Mouse (Mus musculus) midbrain, embryonic 12.5 days (tissue): ENCODE results near the gene Malrd1. TPM values are rescaled to one million over a fixed set of nuclear protein-coding genes. Genes with fewer than 3 reads are reported as not detected.

Experiments used
- ATAC-seq: fragments of 200-750 bp; cut with Nextera tagmentation; 2 replicates; pipeline ENCODE4 v1.8.0; 2017; ENCODE audit warnings: low read depth, moderate TSS enrichment, moderate library complexity; ENCODE audit not compliant: low FRiP score
- H3K27ac ChIP-seq: fragments of 300-500 bp; sonication (generic); replicated peaks from 2 replicates; pipeline ENCODE4 v1.5.1; 2016; ENCODE audit warnings: mild to moderate bottlenecking
- H3K27me3 ChIP-seq: fragments of 300-500 bp; sonication (generic); 2 replicates; pipeline ENCODE4 v1.6.1; 2016; ENCODE audit warnings: mild to moderate bottlenecking
- H3K36me3 ChIP-seq: fragments of 300-500 bp; sonication (generic); 2 replicates; pipeline ENCODE4 v1.6.1; 2016
- H3K4me1 ChIP-seq: fragments of 300-500 bp; sonication (generic); 2 replicates; pipeline ENCODE4 v1.6.1; 2016
- H3K4me2 ChIP-seq: fragments of 300-500 bp; sonication (generic); replicated peaks from 2 replicates; pipeline ENCODE4 v1.6.1; 2016; ENCODE audit warnings: mild to moderate bottlenecking, moderate library complexity
- H3K4me3 ChIP-seq: fragments of 300-500 bp; sonication (generic); 2 replicates; pipeline ENCODE4 v1.5.1; 2016; ENCODE audit warnings: mild to moderate bottlenecking
- H3K9ac ChIP-seq: fragments of 300-500 bp; sonication (generic); replicated peaks from 2 replicates; pipeline ENCODE4 v1.6.1; 2016; ENCODE audit warnings: mild to moderate bottlenecking, moderate library complexity
- H3K9me3 ChIP-seq: fragments of 300-500 bp; sonication (generic); 2 replicates; pipeline ENCODE4 v1.6.1; 2016; ENCODE audit warnings: mild to moderate bottlenecking
- WGBS: fragments of 180-500 bp; shearing (Covaris S2); methylation state at CpG from one replicate; pipeline ENCODE4 v1.1.7; 2016; 5-methylcytosine and 5-hydroxymethylcytosine counted together
- polyA plus RNA-seq: library from polyadenylated mRNA; unstranded; fragments of >200 nt; fragmentation: Nextera tagmentation; extraction: Ambion mirVana; gene quantifications from 2 replicates; pipeline ENCODE4 v1.2.1, GENCODE M21; 2016

Gene Malrd1
- 0.04 and 0.08 TPM in 2 replicates for polyA plus RNA-seq

- Histone ChIP-seq H3K36me3 (no peaks in the 10 kb centered on the region), H3K9ac (no peak within 1 kb of the TSS), H3K4me1 (no peaks in the 10 kb centered on the region), H3K4me3 (no peak within 1 kb of the TSS), H3K9me3 (0 out of 2 replicates have a peak, but pooled peaks cover 10% of the 10 kb centered on the region), H3K27ac (no peak within 1 kb of the TSS), H3K27me3 (no peaks in the 10 kb centered on the region), H3K4me2 (no peak within 1 kb of the TSS)
- 88% methylated on average over 2 of the region's 2 CpGs for WGBS
- no peak for ATAC-seq
Observed at GRCm38 (mm10) chr2:15526241-15526924, at the start of gene Malrd1. TSS of gene Malrd1 (plus strand) at chr2:15526479.

- ATAC-seq: no peak
Observed at GRCm38 (mm10) chr2:15538643-15539042, 12.4 kb downstream of the Malrd1 start.

GRCm38 (mm10) chr2:15613327-15613948 is 87.2 kb downstream of the Malrd1 start:
- no peaks in the 10 kb centered on the region for H3K9me3 ChIP-seq
- ATAC-seq: no peak

More at GRCm38 (mm10) chr2:15538643-15539042, 12.4 kb downstream of the Malrd1 start:
- Histone ChIP-seq H3K4me2 (no peak overlapping the region), H3K4me3 (no peak overlapping the region), H3K9me3 (no peaks in the 10 kb centered on the region), H3K27me3 (no peaks in the 10 kb centered on the region), H3K27ac (no peak overlapping the region), H3K36me3 (no peaks in the 10 kb centered on the region), H3K4me1 (no peaks in the 10 kb centered on the region), H3K9ac (no peak overlapping the region)
- 79% methylated on average over 1 of the region's 1 CpGs for WGBS

GRCm38 (mm10) chr2:15614026-15614425 is 87.7 kb downstream of the Malrd1 start:
- H3K27ac ChIP-seq: no peak overlapping the region
- H3K36me3 ChIP-seq: no peaks in the 10 kb centered on the region
- H3K4me1 ChIP-seq: no peaks in the 10 kb centered on the region
- ATAC-seq: no peak
- 84% methylated on average over 5 of the region's 5 CpGs for WGBS
- no peaks in the 10 kb centered on the region for H3K27me3 ChIP-seq
- no peak overlapping the region for H3K4me3 ChIP-seq
- H3K9ac ChIP-seq: no peak overlapping the region
- H3K4me2 ChIP-seq: no peak overlapping the region
- no peaks in the 10 kb centered on the region for H3K9me3 ChIP-seq

More at GRCm38 (mm10) chr2:15613327-15613948, 87.2 kb downstream of the Malrd1 start:
- no peak overlapping the region for H3K27ac ChIP-seq
- no peaks in the 10 kb centered on the region for H3K4me1 ChIP-seq
- no peaks in the 10 kb centered on the region for H3K27me3 ChIP-seq
- no peak overlapping the region for H3K4me3 ChIP-seq
- no peak overlapping the region for H3K4me2 ChIP-seq
- 76% methylated on average over 4 of the region's 4 CpGs for WGBS
- no peak overlapping the region for H3K9ac ChIP-seq
- no peaks in the 10 kb centered on the region for H3K36me3 ChIP-seq

- no peaks in the 10 kb centered on the region for H3K9me3 ChIP-seq
Observed at GRCm38 (mm10) chr2:15635761-15636160, 109.5 kb downstream of the Malrd1 start.

GRCm38 (mm10) chr2:15643864-15644263 is 117.6 kb downstream of the Malrd1 start:
- Histone ChIP-seq H3K27me3 (no peaks in the 10 kb centered on the region), H3K36me3 (no peaks in the 10 kb centered on the region), H3K4me2 (no peak overlapping the region), H3K9ac (no peak overlapping the region), H3K4me1 (no peaks in the 10 kb centered on the region), H3K27ac (no peak overlapping the region), H3K9me3 (no peaks in the 10 kb centered on the region), H3K4me3 (no peak overlapping the region)
- WGBS: 92% methylated on average over 1 of the region's 1 CpGs
- no peak for ATAC-seq

More at GRCm38 (mm10) chr2:15635761-15636160, 109.5 kb downstream of the Malrd1 start:
- Histone ChIP-seq H3K27me3 (no peaks in the 10 kb centered on the region), H3K4me3 (no peak overlapping the region), H3K9ac (no peak overlapping the region), H3K4me1 (no peaks in the 10 kb centered on the region), H3K27ac (no peak overlapping the region), H3K36me3 (no peaks in the 10 kb centered on the region), H3K4me2 (no peak overlapping the region)
- ATAC-seq: no peak
- 81% methylated on average over 1 of the region's 1 CpGs for WGBS

- no peak overlapping the region for H3K9ac ChIP-seq
- H3K27me3 ChIP-seq: no peaks in the 10 kb centered on the region
- WGBS: 16% methylated on average over 1 of the region's 1 CpGs
- H3K4me1 ChIP-seq: no peaks in the 10 kb centered on the region
- no peak overlapping the region for H3K27ac ChIP-seq
- no peak overlapping the region for H3K4me3 ChIP-seq
- no peaks in the 10 kb centered on the region for H3K9me3 ChIP-seq
- no peak overlapping the region for H3K4me2 ChIP-seq
- 0 out of 2 replicates have a peak, but pooled peaks have one; percentile 34 for ATAC-seq
- no peaks in the 10 kb centered on the region for H3K36me3 ChIP-seq
Observed at GRCm38 (mm10) chr2:15656388-15656787, 130.1 kb downstream of the Malrd1 start.

GRCm38 (mm10) chr2:15702977-15703376 is 176.7 kb downstream of the Malrd1 start:
- Histone ChIP-seq H3K9ac (no peak overlapping the region), H3K4me2 (no peak overlapping the region), H3K9me3 (no peaks in the 10 kb centered on the region), H3K36me3 (no peaks in the 10 kb centered on the region), H3K27ac (no peak overlapping the region), H3K27me3 (no peaks in the 10 kb centered on the region), H3K4me3 (no peak overlapping the region), H3K4me1 (no peaks in the 10 kb centered on the region)
- WGBS: 88% methylated on average over 3 of the region's 3 CpGs
- no peak for ATAC-seq

- Histone ChIP-seq H3K9me3 (no peaks in the 10 kb centered on the region), H3K36me3 (no peaks in the 10 kb centered on the region), H3K4me1 (no peaks in the 10 kb centered on the region), H3K4me3 (no peak overlapping the region), H3K27ac (no peak overlapping the region), H3K4me2 (no peak overlapping the region), H3K9ac (no peak overlapping the region), H3K27me3 (no peaks in the 10 kb centered on the region)
- 89% methylated on average over 1 of the region's 1 CpGs for WGBS
- ATAC-seq: no peak
Observed at GRCm38 (mm10) chr2:15740945-15741344, 214.7 kb downstream of the Malrd1 start.

- no peaks in the 10 kb centered on the region for H3K36me3 ChIP-seq
- 79% methylated on average over 4 of the region's 4 CpGs for WGBS
- H3K4me3 ChIP-seq: no peak overlapping the region
- no peak for ATAC-seq
- no peak overlapping the region for H3K4me2 ChIP-seq
- H3K9ac ChIP-seq: no peak overlapping the region
- no peaks in the 10 kb centered on the region for H3K9me3 ChIP-seq
- H3K4me1 ChIP-seq: no peaks in the 10 kb centered on the region
- H3K27me3 ChIP-seq: no peaks in the 10 kb centered on the region
- H3K27ac ChIP-seq: no peak overlapping the region
Observed at GRCm38 (mm10) chr2:15744979-15745688, 218.9 kb downstream of the Malrd1 start.

GRCm38 (mm10) chr2:15784818-15785217 is 258.5 kb downstream of the Malrd1 start:
- Histone ChIP-seq H3K4me3 (no peak overlapping the region), H3K36me3 (no peaks in the 10 kb centered on the region), H3K27me3 (no peaks in the 10 kb centered on the region), H3K27ac (no peak overlapping the region), H3K9me3 (no peaks in the 10 kb centered on the region; the same call in 1 of the 2 replicates), H3K4me1 (no peaks in the 10 kb centered on the region), H3K9ac (no peak overlapping the region), H3K4me2 (no peak overlapping the region)
- WGBS: 87% methylated on average over 2 of the region's 2 CpGs
- ATAC-seq: no peak

GRCm38 (mm10) chr2:15815724-15816123 is 289.4 kb downstream of the Malrd1 start:
- no peak for ATAC-seq
- H3K27me3 ChIP-seq: no peaks in the 10 kb centered on the region
- 76% methylated on average over 1 of the region's 1 CpGs for WGBS

More at GRCm38 (mm10) chr2:15815724-15816123, 289.4 kb downstream of the Malrd1 start:
- no peak overlapping the region for H3K27ac ChIP-seq
- no peak overlapping the region for H3K4me3 ChIP-seq
- H3K9ac ChIP-seq: no peak overlapping the region
- no peak overlapping the region for H3K4me2 ChIP-seq
- H3K36me3 ChIP-seq: no peaks in the 10 kb centered on the region
- H3K9me3 ChIP-seq: no peaks in the 10 kb centered on the region
- H3K4me1 ChIP-seq: no peaks in the 10 kb centered on the region
